Mouse (Mus musculus) CD4-positive naive resting alpha-beta T cell, adult 57 days (primary cell): ENCODE results near the gene Gm4187. TPM values are rescaled to one million over a fixed set of nuclear protein-coding genes. Genes with fewer than 3 reads are reported as not detected.

ENCODE experiments used
- total RNA-seq: library from RNA; stranded (reverse); gene quantifications from one replicate; pipeline ENCODE4 v1.2.4, GENCODE M21; 2023

The Gm4187 gene
- total RNA-seq: not detected

DNA sequence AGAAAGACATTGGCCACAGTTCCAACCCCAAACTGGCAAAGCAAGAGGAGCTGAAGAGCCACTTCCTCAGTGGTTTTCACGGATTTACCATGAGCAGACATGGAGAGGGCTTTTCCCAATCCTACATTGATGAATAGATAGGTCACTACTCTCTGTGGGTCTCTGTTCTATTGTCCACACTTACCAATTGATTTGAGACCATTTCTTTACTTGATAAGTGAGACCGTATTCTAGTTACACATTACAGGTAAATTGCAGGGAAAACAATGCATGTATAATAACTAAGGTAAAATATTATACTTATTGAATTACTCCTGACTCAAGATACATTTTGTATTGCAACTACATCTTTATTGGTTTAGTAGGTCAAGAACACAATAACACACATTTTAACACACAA lies at the start of gene Gm4187:
Gene Gm4187 (minus strand): TSS at position 101 of the 400 bp plus-strand sequence.

GRCm38 (mm10) chr7:22370939-22371338 lies 41.4 kb upstream of the Gm4187 start, which contains the start of gene Gm8660:
Gene Gm8660 (minus strand): TSS chr7:22371039.

Other genes with a start within 250 kb of the Gm4187 start
- gene Gm16451, start 211.5 kb downstream of the Gm4187 start, total RNA-seq: not detected
- not detected for gene Gm10666, start 195.0 kb downstream of the Gm4187 start, total RNA-seq
- not detected for gene Vmn1r142, start 165.7 kb downstream of the Gm4187 start, total RNA-seq
- not detected for gene Vmn1r143, start 140.3 kb downstream of the Gm4187 start, total RNA-seq
- gene Gm8653, start 128.5 kb downstream of the Gm4187 start, total RNA-seq: not detected
- gene Gm8453, start 100.2 kb downstream of the Gm4187 start, total RNA-seq: not detected
- not detected for gene Gm8660, start 41.3 kb upstream of the Gm4187 start, total RNA-seq
- gene Vmn1r148, start 83.9 kb upstream of the Gm4187 start, total RNA-seq: not detected
- gene Vmn1r149, start 108.5 kb upstream of the Gm4187 start, total RNA-seq: not detected
- gene Gm10665, start 134.4 kb upstream of the Gm4187 start, total RNA-seq: not detected
- gene Vmn1r151, start 170.0 kb upstream of the Gm4187 start, total RNA-seq: not detected
- gene Vmn1r152, start 193.2 kb upstream of the Gm4187 start, total RNA-seq: not detected
- gene Gm8677, start 205.2 kb upstream of the Gm4187 start, total RNA-seq: not detected
- not detected for gene Gm4201, start 235.6 kb upstream of the Gm4187 start, total RNA-seq